Mouse (Mus musculus) hindbrain, embryonic 13.5 days (tissue): Measurements from ENCODE around the gene Cox14. TPM values are rescaled to one million over a fixed set of nuclear protein-coding genes. Genes with fewer than 3 reads are reported as not detected.

Experiments used
- ATAC-seq: fragments of 200-750 bp; cut with Nextera tagmentation; 2 replicates; pipeline ENCODE4 v1.8.0; 2017; ENCODE audit warnings: moderate TSS enrichment; ENCODE audit not compliant: low FRiP score
- H3K27ac ChIP-seq: fragments of 300-500 bp; sonication (generic); 2 replicates; pipeline ENCODE4 v1.5.1; 2015; ENCODE audit warnings: inconsistent platforms, mild to moderate bottlenecking, moderate library complexity
- H3K27me3 ChIP-seq: fragments of 300-500 bp; sonication (generic); 2 replicates; pipeline ENCODE4 v1.6.1; 2015; ENCODE audit warnings: mild to moderate bottlenecking, inconsistent platforms
- H3K36me3 ChIP-seq: fragments of 300-500 bp; sonication (generic); 2 replicates; pipeline ENCODE4 v1.6.1; 2015; ENCODE audit warnings: mild to moderate bottlenecking, inconsistent platforms
- H3K4me1 ChIP-seq: fragments of 300-500 bp; sonication (generic); replicated peaks from 2 replicates; pipeline ENCODE4 v1.6.1; 2015; ENCODE audit warnings: inconsistent platforms
- H3K4me2 ChIP-seq: fragments of 300-500 bp; sonication (generic); 2 replicates; pipeline ENCODE4 v1.6.1; 2015; ENCODE audit warnings: inconsistent platforms, mild to moderate bottlenecking, moderate library complexity
- H3K4me3 ChIP-seq: fragments of 300-500 bp; sonication (generic); 2 replicates; pipeline ENCODE4 v1.5.1; 2015; ENCODE audit warnings: mild to moderate bottlenecking, inconsistent platforms
- H3K9ac ChIP-seq: fragments of 300-500 bp; sonication (generic); 2 replicates; pipeline ENCODE4 v1.6.1; 2015; ENCODE audit warnings: mild to moderate bottlenecking, inconsistent platforms
- H3K9me3 ChIP-seq: fragments of 300-500 bp; sonication (generic); 2 replicates; pipeline ENCODE4 v1.6.1; 2016; ENCODE audit warnings: inconsistent platforms
- WGBS: fragments of 180-500 bp; shearing (Covaris S2); methylation state at CpG from one replicate; pipeline ENCODE4 v1.1.7; 2015; 5-methylcytosine and 5-hydroxymethylcytosine counted together
- polyA plus RNA-seq: library from polyadenylated mRNA; unstranded; fragments of >200 nt; fragmentation: Nextera tagmentation; extraction: Ambion mirVana; gene quantifications from 2 replicates; pipeline ENCODE4 v1.2.1, GENCODE M21; 2015

Cox14 gene
- polyA plus RNA-seq, 1 experiment from 2014 or later, result 174 TPM

- Histone ChIP-seq H3K27me3 (no peaks in the 10 kb centered on the region), H3K9me3 (no peaks in the 10 kb centered on the region), H3K4me2 (no peak overlapping the region), H3K36me3 (peaks cover 78% of the 10 kb centered on the region), H3K4me1 (peaks cover 48% of the 10 kb centered on the region), H3K27ac (peak overlapping the region; percentile 66), H3K4me3 (no peak overlapping the region), H3K9ac (peak overlapping the region; percentile 19)
- ATAC-seq, result no peak
- 67% methylated on average over 13 of the region's 13 CpGs for WGBS
These were observed 12.5 kb upstream of the Cox14 start for GRCm38 (mm10) chr15:99712666-99713559.

GRCm38 (mm10) chr15:99713569-99713968, 11.8 kb upstream of the Cox14 start:
- Histone ChIP-seq H3K27ac (peak overlapping the region; percentile 83), H3K4me2 (no peak overlapping the region), H3K9ac (peak overlapping the region; percentile 3; the same call in 1 of the 2 replicates), H3K9me3 (no peaks in the 10 kb centered on the region), H3K36me3 (peaks cover 76% of the 10 kb centered on the region), H3K4me3 (no peak overlapping the region), H3K27me3 (no peaks in the 10 kb centered on the region), H3K4me1 (peaks cover 53% of the 10 kb centered on the region)
- WGBS, result 67% methylated on average over 3 of the region's 3 CpGs
- ATAC-seq, result 0 out of 2 replicates have a peak, but pooled peaks have one; percentile 30

GRCm38 (mm10) chr15:99714206-99714605, 11.2 kb upstream of the Cox14 start:
- Histone ChIP-seq H3K27ac (peak overlapping the region; percentile 83), H3K4me1 (peaks cover 53% of the 10 kb centered on the region), H3K4me3 (no peak overlapping the region), H3K27me3 (no peaks in the 10 kb centered on the region), H3K36me3 (peaks cover 76% of the 10 kb centered on the region), H3K4me2 (no peak overlapping the region), H3K9ac (peak overlapping the region; percentile 49; the same call in 1 of the 2 replicates), H3K9me3 (no peaks in the 10 kb centered on the region)
- WGBS, result 62% methylated on average over 4 of the region's 4 CpGs
- ATAC-seq, result 0 out of 2 replicates have a peak, but pooled peaks have one; percentile 8

- H3K27me3 ChIP-seq, result no peaks in the 10 kb centered on the region
- no peak overlapping the region for H3K4me2 ChIP-seq
- WGBS, result 52% methylated on average over 7 of the region's 7 CpGs
- H3K9me3 ChIP-seq, result no peaks in the 10 kb centered on the region
- H3K9ac ChIP-seq, result no peak overlapping the region
- peaks cover 71% of the 10 kb centered on the region for H3K36me3 ChIP-seq
- H3K4me3 ChIP-seq, result no peak overlapping the region
- ATAC-seq, result no peak; the same call in 1 of the 2 replicates
- H3K27ac ChIP-seq, result peak overlapping the region; percentile 83
- H3K4me1 ChIP-seq, result peaks cover 53% of the 10 kb centered on the region
These were observed 10.6 kb upstream of the Cox14 start for GRCm38 (mm10) chr15:99714858-99715257.

- H3K4me2 ChIP-seq, result no peak overlapping the region
- whole genome bisulfite sequencing, result 62% methylated on average over 13 of the region's 13 CpGs
- no peak overlapping the region for H3K4me3 ChIP-seq
- peak overlapping the region; percentile 65; the same call in 1 of the 2 replicates for H3K9ac ChIP-seq
- ATAC-seq, result 0 out of 2 replicates have a peak, but pooled peaks have one; percentile 19
- peak overlapping the region; percentile 83 for H3K27ac ChIP-seq
- peaks cover 70% of the 10 kb centered on the region for H3K36me3 ChIP-seq
- H3K4me1 ChIP-seq, result peaks cover 53% of the 10 kb centered on the region
- no peaks in the 10 kb centered on the region for H3K9me3 ChIP-seq
- H3K27me3 ChIP-seq, result no peaks in the 10 kb centered on the region
These were observed 10.0 kb upstream of the Cox14 start for GRCm38 (mm10) chr15:99715361-99715865.

GRCm38 (mm10) chr15:99715982-99716746, 9.3 kb upstream of the Cox14 start:
- 70% methylated on average over 11 of the region's 11 CpGs for WGBS
- Histone ChIP-seq H3K36me3 (peaks cover 70% of the 10 kb centered on the region), H3K9me3 (no peaks in the 10 kb centered on the region), H3K27ac (peak overlapping the region; percentile 83), H3K4me1 (peaks cover 53% of the 10 kb centered on the region), H3K9ac (peak overlapping the region; percentile 65), H3K4me3 (no peak overlapping the region), H3K4me2 (no peak overlapping the region), H3K27me3 (no peaks in the 10 kb centered on the region)
- no peak for ATAC-seq

- WGBS, result 81% methylated on average over 12 of the region's 12 CpGs
- Histone ChIP-seq H3K4me3 (no peak overlapping the region), H3K27me3 (no peaks in the 10 kb centered on the region), H3K4me2 (no peak overlapping the region), H3K9ac (no peak overlapping the region), H3K27ac (no peak overlapping the region), H3K4me1 (peaks cover 53% of the 10 kb centered on the region), H3K36me3 (peaks cover 70% of the 10 kb centered on the region), H3K9me3 (no peaks in the 10 kb centered on the region)
- no peak for ATAC-seq
These were observed 8.6 kb upstream of the Cox14 start for GRCm38 (mm10) chr15:99716814-99717213.

GRCm38 (mm10) chr15:99717386-99718334, 7.8 kb upstream of the Cox14 start, which contains the start of gene Gpd1:
Gpd1 (plus strand) TSS chr15:99717515.
- Histone ChIP-seq H3K27me3 (no peaks in the 10 kb centered on the region), H3K9ac (no peak within 1 kb of the TSS), H3K27ac (peak within 1 kb of the TSS; percentile 83), H3K9me3 (no peaks in the 10 kb centered on the region), H3K36me3 (peaks cover 70% of the 10 kb centered on the region), H3K4me3 (no peak within 1 kb of the TSS), H3K4me2 (no peak within 1 kb of the TSS), H3K4me1 (peaks cover 49% of the 10 kb centered on the region)
- WGBS, result 61% methylated on average over 26 of the region's 26 CpGs
- no peak for ATAC-seq

GRCm38 (mm10) chr15:99718461-99719021, 6.9 kb upstream of the Cox14 start:
- Histone ChIP-seq H3K27ac (no peak overlapping the region), H3K4me3 (no peak overlapping the region), H3K36me3 (peaks cover 69% of the 10 kb centered on the region), H3K9me3 (no peaks in the 10 kb centered on the region), H3K4me2 (no peak overlapping the region), H3K27me3 (no peaks in the 10 kb centered on the region), H3K9ac (no peak overlapping the region), H3K4me1 (peaks cover 49% of the 10 kb centered on the region)
- no peak for ATAC-seq
- WGBS, result 83% methylated on average over 9 of the region's 9 CpGs

GRCm38 (mm10) chr15:99719865-99720264, 5.6 kb upstream of the Cox14 start:
- peaks cover 53% of the 10 kb centered on the region for H3K4me1 ChIP-seq
- H3K36me3 ChIP-seq, result peaks cover 61% of the 10 kb centered on the region
- no peak for ATAC-seq
- no peak overlapping the region for H3K27ac ChIP-seq
- 90% methylated on average over 8 of the region's 8 CpGs for WGBS
- no peak overlapping the region for H3K4me3 ChIP-seq
- no peaks in the 10 kb centered on the region for H3K9me3 ChIP-seq
- no peak overlapping the region for H3K4me2 ChIP-seq
- H3K27me3 ChIP-seq, result no peaks in the 10 kb centered on the region
- H3K9ac ChIP-seq, result no peak overlapping the region
